Mouse (Mus musculus) cerebellum, postnatal 4 days (tissue): ENCODE results near the gene Gm3696.
"Not testable (repeated sequence)": the region's sequence is repeated elsewhere in the genome, so short reads cannot be mapped to it uniquely, and the experiment has no call there.

Source experiments
- DNase-seq, 2 experiments: peaks; one replicate each; pipeline ENCODE4 v3.0.0; 2022; ENCODE audit warnings: low spot score in 2 of 2, mixed read lengths in 1 of 2

Gene Gm3696

DNA sequence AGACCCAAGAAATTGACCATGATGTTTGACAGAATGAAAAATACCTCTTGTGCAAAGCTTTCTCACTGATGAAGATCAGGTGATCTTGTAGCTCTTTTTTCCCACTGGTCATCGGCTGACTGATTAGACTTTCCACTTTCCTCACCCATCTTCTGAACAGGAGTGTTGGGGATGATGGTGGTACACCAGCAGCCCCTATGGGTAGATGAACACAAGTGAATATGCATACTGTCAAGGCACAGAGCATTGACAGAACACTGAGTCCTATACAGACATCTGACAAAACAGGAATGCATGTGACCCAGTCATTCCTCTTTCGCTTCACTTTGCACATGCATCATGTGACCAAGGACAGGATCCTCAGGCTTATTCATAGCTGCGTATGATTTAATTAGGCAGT is at the start of gene Gm3696:
Gene Gm3696, minus strand, starts transcription at position 101 of the 400 bp plus-strand sequence.
- DNase-seq = not testable (repeated sequence)

DNA sequence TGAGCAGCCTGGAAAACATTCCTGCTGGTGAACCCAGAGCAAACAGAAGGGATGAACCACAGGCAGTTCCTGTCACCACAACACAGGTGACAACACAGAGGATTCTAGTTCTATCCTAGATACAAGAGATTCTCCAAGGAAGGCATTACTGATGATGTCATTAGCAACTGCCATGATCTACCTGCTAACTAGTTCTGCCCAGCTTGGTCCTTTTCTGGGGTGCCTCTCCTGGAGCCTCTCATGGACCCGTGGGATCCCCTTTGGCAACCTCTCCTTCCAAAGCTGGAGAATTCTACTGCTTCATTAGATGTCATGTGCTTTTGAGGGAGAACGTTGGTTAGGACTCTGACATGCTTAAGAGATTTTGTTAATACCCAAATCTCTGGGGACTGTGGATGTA is 24.9 kb upstream of the Gm3696 start, which contains the start of gene Gm6676:
Gene Gm6676, minus strand, starts transcription at position 101 of the 400 bp plus-strand sequence.
- not testable (repeated sequence) for DNase-seq

- peak in 1 of 2 experiments; percentile 2 for DNase-seq
These were observed 4.8 kb upstream of the Gm3696 start for GRCm38 (mm10) chr14:7105124-7105802.

DNA sequence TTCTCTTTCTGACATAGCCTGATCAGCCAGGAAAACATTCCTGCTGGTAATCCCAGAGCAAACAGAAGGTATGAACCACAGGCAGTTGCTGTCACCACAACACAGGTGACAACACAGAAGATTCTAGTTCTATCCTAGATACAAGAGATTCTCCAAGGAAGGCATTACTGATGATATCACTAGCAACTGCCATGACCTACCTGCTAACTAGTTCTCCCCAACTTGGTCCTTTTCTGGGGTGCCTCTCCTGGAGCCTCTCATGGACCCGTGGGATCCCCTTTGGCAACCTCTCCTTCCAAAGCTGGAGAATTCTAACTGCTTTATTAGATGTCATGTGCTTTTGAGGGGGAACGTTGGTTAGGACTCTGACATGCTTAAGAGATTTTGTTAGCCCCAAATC is 55.6 kb downstream of the Gm3696 start, which contains the start of gene Gm3685:
Gene Gm3685, minus strand, starts transcription at position 101 of the 400 bp plus-strand sequence.
- not testable (repeated sequence) for DNase-seq
